Mouse (Mus musculus): ENCODE measurements around the gene Mthfd2. TPM values are rescaled to one million over a fixed set of nuclear protein-coding genes. Genes with fewer than 3 reads are reported as not detected.

The Mthfd2 gene
- polyA plus RNA-seq, 1 experiment, result 7.7 TPM

GRCm38 (mm10) chr6:83302264-83302663, 23.4 kb downstream of the Mthfd2 start:
- TF ChIP-seq CTCF (IDR thresholded peaks at IDR 0.05; ENCODE audit: extremely low read depth, insufficient read depth, insufficient read length, insufficient replicate concordance), result no peak
- no peak for TF ChIP-seq POLR2A (IDR thresholded peaks at IDR 0.05; ENCODE audit: low read depth, low read length)
- Histone ChIP-seq H3K4me3 (ENCODE audit: extremely low read depth, insufficient read depth, insufficient read length) (no peak overlapping the region), H3K27ac (ENCODE audit: insufficient read depth, low read length) (no peak overlapping the region), H3K36me3 (ENCODE audit: control insufficient read depth, insufficient read depth, low read length) (peaks cover 7% of the 10 kb centered on the region), H3K4me1 (ENCODE audit: control insufficient read depth, insufficient read depth, insufficient read length) (no peaks in the 10 kb centered on the region), H3K27me3 (ENCODE audit: control insufficient read depth, insufficient read depth, low read length) (no peaks in the 10 kb centered on the region)
- 84% methylated on average over 5 of the region's 5 CpGs for WGBS
- no peak for DNase-seq (ENCODE audit: low read depth in 1 of 2, low spot score in 2 of 2)

GRCm38 (mm10) chr6:83301294-83301693, 24.4 kb downstream of the Mthfd2 start:
- peaks cover 4% of the 10 kb centered on the region for H3K36me3 ChIP-seq (ENCODE audit: control insufficient read depth, insufficient read depth, low read length)
- WGBS, result 81% methylated on average over 2 of the region's 2 CpGs
- no peaks in the 10 kb centered on the region for H3K27me3 ChIP-seq (ENCODE audit: control insufficient read depth, insufficient read depth, low read length)
- DNase-seq (ENCODE audit: low read depth in 1 of 2, low spot score in 2 of 2), result no peak
- H3K4me1 ChIP-seq (ENCODE audit: control insufficient read depth, insufficient read depth, insufficient read length), result no peaks in the 10 kb centered on the region
- no peak for TF ChIP-seq CTCF (IDR thresholded peaks at IDR 0.05; ENCODE audit: extremely low read depth, insufficient read depth, insufficient read length, insufficient replicate concordance)
- no peak for TF ChIP-seq POLR2A (IDR thresholded peaks at IDR 0.05; ENCODE audit: low read depth, low read length)
- H3K27ac ChIP-seq (ENCODE audit: insufficient read depth, low read length), result no peak overlapping the region
- no peak overlapping the region for H3K4me3 ChIP-seq (ENCODE audit: extremely low read depth, insufficient read depth, insufficient read length)

GRCm38 (mm10) chr6:83300447-83301229, 25.1 kb downstream of the Mthfd2 start:
- TF ChIP-seq CTCF (IDR thresholded peaks at IDR 0.05; ENCODE audit: extremely low read depth, insufficient read depth, insufficient read length, insufficient replicate concordance) (no peak), POLR2A (IDR thresholded peaks at IDR 0.05; ENCODE audit: low read depth, low read length) (no peak)
- Histone ChIP-seq H3K36me3 (ENCODE audit: control insufficient read depth, insufficient read depth, low read length) (peaks cover 3% of the 10 kb centered on the region), H3K27me3 (ENCODE audit: control insufficient read depth, insufficient read depth, low read length) (no peaks in the 10 kb centered on the region), H3K27ac (ENCODE audit: insufficient read depth, low read length) (no peak overlapping the region), H3K4me3 (ENCODE audit: extremely low read depth, insufficient read depth, insufficient read length) (no peak overlapping the region), H3K4me1 (ENCODE audit: control insufficient read depth, insufficient read depth, insufficient read length) (no peaks in the 10 kb centered on the region)
- WGBS, result 81% methylated on average over 7 of the region's 7 CpGs
- no peak for DNase-seq (ENCODE audit: low read depth in 1 of 2, low spot score in 2 of 2)

- WGBS, result 81% methylated on average over 8 of the region's 8 CpGs
- H3K36me3 ChIP-seq (ENCODE audit: control insufficient read depth, insufficient read depth, low read length), result no peaks in the 10 kb centered on the region
- no peak overlapping the region for H3K27ac ChIP-seq (ENCODE audit: insufficient read depth, low read length)
- no peak for DNase-seq (ENCODE audit: low read depth in 1 of 2, low spot score in 2 of 2)
- no peaks in the 10 kb centered on the region for H3K27me3 ChIP-seq (ENCODE audit: control insufficient read depth, insufficient read depth, low read length)
- no peak for TF ChIP-seq POLR2A (IDR thresholded peaks at IDR 0.05; ENCODE audit: low read depth, low read length)
- no peak for TF ChIP-seq CTCF (IDR thresholded peaks at IDR 0.05; ENCODE audit: extremely low read depth, insufficient read depth, insufficient read length, insufficient replicate concordance)
- H3K4me1 ChIP-seq (ENCODE audit: control insufficient read depth, insufficient read depth, insufficient read length), result no peaks in the 10 kb centered on the region
- H3K4me3 ChIP-seq (ENCODE audit: extremely low read depth, insufficient read depth, insufficient read length), result no peak overlapping the region
Measured at GRCm38 (mm10) chr6:83280256-83280955, 45.3 kb downstream of the Mthfd2 start.

- TF ChIP-seq CTCF (IDR thresholded peaks at IDR 0.05; ENCODE audit: extremely low read depth, insufficient read depth, insufficient read length, insufficient replicate concordance) (peak; percentile 49; the same call in 1 of the 2 replicates), POLR2A (IDR thresholded peaks at IDR 0.05; ENCODE audit: low read depth, low read length) (no peak)
- Histone ChIP-seq H3K36me3 (ENCODE audit: control insufficient read depth, insufficient read depth, low read length) (no peaks in the 10 kb centered on the region), H3K27me3 (ENCODE audit: control insufficient read depth, insufficient read depth, low read length) (no peaks in the 10 kb centered on the region), H3K27ac (ENCODE audit: insufficient read depth, low read length) (no peak overlapping the region), H3K4me3 (ENCODE audit: extremely low read depth, insufficient read depth, insufficient read length) (no peak overlapping the region), H3K4me1 (ENCODE audit: control insufficient read depth, insufficient read depth, insufficient read length) (no peaks in the 10 kb centered on the region)
- no peak for DNase-seq (ENCODE audit: low read depth in 1 of 2, low spot score in 2 of 2)
- WGBS, result 34% methylated on average over 2 of the region's 2 CpGs
Measured at GRCm38 (mm10) chr6:83278881-83279280, 46.8 kb downstream of the Mthfd2 start.

- no peaks in the 10 kb centered on the region for H3K36me3 ChIP-seq (ENCODE audit: control insufficient read depth, insufficient read depth, low read length)
- no peaks in the 10 kb centered on the region; the same call in 1 of the 2 replicates for H3K4me1 ChIP-seq (ENCODE audit: control insufficient read depth, insufficient read depth, insufficient read length)
- H3K4me3 ChIP-seq (ENCODE audit: extremely low read depth, insufficient read depth, insufficient read length), result no peak overlapping the region
- H3K27me3 ChIP-seq (ENCODE audit: control insufficient read depth, insufficient read depth, low read length), result no peaks in the 10 kb centered on the region
- TF ChIP-seq CTCF (IDR thresholded peaks at IDR 0.05; ENCODE audit: extremely low read depth, insufficient read depth, insufficient read length, insufficient replicate concordance) (no peak), POLR2A (IDR thresholded peaks at IDR 0.05; ENCODE audit: low read depth, low read length) (no peak)
- no peak for DNase-seq (ENCODE audit: low read depth in 1 of 2, low spot score in 2 of 2)
- no peak overlapping the region for H3K27ac ChIP-seq (ENCODE audit: insufficient read depth, low read length)
- WGBS, result 75% methylated on average over 13 of the region's 13 CpGs
Measured at GRCm38 (mm10) chr6:83277151-83277550, 48.6 kb downstream of the Mthfd2 start.
